Mouse (Mus musculus): ENCODE measurements around the gene Ecm1.
A peak's percentile ranks its signal among the peaks of the same experiment; 100 is the strongest.

Ecm1 gene

GRCm38 (mm10) chr3:95739353-95740104, at the start of gene Ecm1:
Ecm1 (minus strand) TSS chr3:95739569.
- no peak for DNase-seq (ENCODE audit: low read depth, low spot score)

- DNase-seq (ENCODE audit: low read depth, low spot score) = no peak
Observed at GRCm38 (mm10) chr3:95785501-95785900, 46.1 kb upstream of the Ecm1 start.

GRCm38 (mm10) chr3:95771985-95772384, 32.6 kb upstream of the Ecm1 start:
- DNase-seq (ENCODE audit: low read depth, low spot score) = peak; percentile 20

GRCm38 (mm10) chr3:95765534-95765933, 26.2 kb upstream of the Ecm1 start:
- DNase-seq (ENCODE audit: low read depth, low spot score) = no peak

- no peak for DNase-seq (ENCODE audit: low read depth, low spot score)
Observed at GRCm38 (mm10) chr3:95763811-95764210, 24.4 kb upstream of the Ecm1 start.

GRCm38 (mm10) chr3:95762961-95763360, 23.6 kb upstream of the Ecm1 start:
- DNase-seq (ENCODE audit: low read depth, low spot score) = no peak

GRCm38 (mm10) chr3:95761771-95762170, 22.4 kb upstream of the Ecm1 start:
- DNase-seq (ENCODE audit: low read depth, low spot score) = no peak

GRCm38 (mm10) chr3:95760656-95761055, 21.3 kb upstream of the Ecm1 start:
- DNase-seq (ENCODE audit: low read depth, low spot score) = no peak

- no peak for DNase-seq (ENCODE audit: low read depth, low spot score)
Observed at GRCm38 (mm10) chr3:95760106-95760505, 20.7 kb upstream of the Ecm1 start, which contains the start of gene Tars2. Tars2 (minus strand) TSS chr3:95760206.

- no peak for DNase-seq (ENCODE audit: low read depth, low spot score)
Observed at GRCm38 (mm10) chr3:95758467-95759218, 19.3 kb upstream of the Ecm1 start.

GRCm38 (mm10) chr3:95756808-95757207, 17.4 kb upstream of the Ecm1 start:
- DNase-seq (ENCODE audit: low read depth, low spot score) = no peak

GRCm38 (mm10) chr3:95754345-95755206, 15.2 kb upstream of the Ecm1 start:
- DNase-seq (ENCODE audit: low read depth, low spot score) = peak; percentile 82

- DNase-seq (ENCODE audit: low read depth, low spot score) = no peak
Observed at GRCm38 (mm10) chr3:95752935-95753334, 13.6 kb upstream of the Ecm1 start.

GRCm38 (mm10) chr3:95740406-95740805, 1.0 kb upstream of the Ecm1 start:
- DNase-seq (ENCODE audit: low read depth, low spot score) = no peak

GRCm38 (mm10) chr3:95735071-95735670, 4.2 kb downstream of the Ecm1 start:
- DNase-seq (ENCODE audit: low read depth, low spot score) = no peak

- DNase-seq (ENCODE audit: low read depth, low spot score) = no peak
Observed at GRCm38 (mm10) chr3:95734092-95734702, 5.2 kb downstream of the Ecm1 start.

GRCm38 (mm10) chr3:95732744-95733521, 6.4 kb downstream of the Ecm1 start:
- DNase-seq (ENCODE audit: low read depth, low spot score) = no peak

- DNase-seq (ENCODE audit: low read depth, low spot score) = no peak
Observed at GRCm38 (mm10) chr3:95732297-95732696, 7.1 kb downstream of the Ecm1 start.

GRCm38 (mm10) chr3:95731802-95732201, 7.6 kb downstream of the Ecm1 start:
- DNase-seq (ENCODE audit: low read depth, low spot score) = no peak

GRCm38 (mm10) chr3:95730431-95730830, 8.9 kb downstream of the Ecm1 start:
- DNase-seq (ENCODE audit: low read depth, low spot score) = no peak

Measured in retina, postnatal 7 days (tissue).